Mouse (Mus musculus): Measurements from ENCODE around the gene Nfib. TPM values are rescaled to one million over a fixed set of nuclear protein-coding genes. Genes with fewer than 3 reads are reported as not detected.

The Nfib gene
- polyA plus RNA-seq, 2 experiments: 1.7 to 2.6 TPM

DNA sequence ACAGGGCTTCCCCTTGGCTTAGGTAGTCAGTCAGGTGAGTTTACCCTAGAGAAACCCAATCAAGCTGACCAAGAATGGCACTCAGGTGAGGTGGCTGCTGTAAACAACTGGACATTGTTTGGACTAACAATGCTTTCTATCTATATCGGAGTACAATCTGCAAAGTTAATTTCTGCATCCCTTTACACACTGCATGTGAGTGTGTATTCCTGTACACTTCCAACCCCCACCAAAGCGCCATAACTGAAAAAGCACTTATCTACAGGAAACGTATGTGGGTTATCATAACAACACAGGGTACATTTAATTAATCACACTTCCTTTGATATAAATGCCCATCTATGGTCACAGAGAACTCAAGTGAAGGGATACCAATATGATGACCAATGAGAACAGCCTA is 346.4 kb downstream of the Nfib start:
- Histone ChIP-seq H3K36me3 (replicated peaks; ENCODE audit: control insufficient read depth, insufficient read depth, low read depth) (no peaks in the 10 kb centered on the region), H3K4me2 (ENCODE audit: low read depth) (no peak overlapping the region), H3K27ac (no peak overlapping the region), H3K9ac (replicated peaks) (no peak overlapping the region), H3K4me1 (replicated peaks; ENCODE audit: control insufficient read depth in 2 of 2, insufficient read depth in 2 of 2, low read length in 1 of 2) (0 out of 4 replicates have a peak, but pooled peaks cover 0 to 2% of the 10 kb centered on the region in 2 experiments), H3K4me3 (ENCODE audit: insufficient read depth in 1 of 2, low read depth in 2 of 2, low read length in 2 of 2) (no peak overlapping the region), H3K27me3 (ENCODE audit: control insufficient read depth, insufficient read depth, low read length) (no peaks in the 10 kb centered on the region), H3K9me3 (ENCODE audit: control insufficient read depth, low read length) (no peaks in the 10 kb centered on the region)
- TF ChIP-seq CTCF (IDR thresholded peaks at IDR 0.05; ENCODE audit: low read depth) (no peak), EP300 (IDR thresholded peaks at IDR 0.05; ENCODE audit: low read depth) (no peak)
- WGBS (ENCODE audit: insufficient replicate concordance): 37% methylated on average over 3 of the region's 3 CpGs
- DNase-seq (ENCODE audit: low read depth in 3 of 3, low spot score in 3 of 3) (no peak), ATAC-seq (ENCODE audit: insufficient read depth) (no peak)

DNA sequence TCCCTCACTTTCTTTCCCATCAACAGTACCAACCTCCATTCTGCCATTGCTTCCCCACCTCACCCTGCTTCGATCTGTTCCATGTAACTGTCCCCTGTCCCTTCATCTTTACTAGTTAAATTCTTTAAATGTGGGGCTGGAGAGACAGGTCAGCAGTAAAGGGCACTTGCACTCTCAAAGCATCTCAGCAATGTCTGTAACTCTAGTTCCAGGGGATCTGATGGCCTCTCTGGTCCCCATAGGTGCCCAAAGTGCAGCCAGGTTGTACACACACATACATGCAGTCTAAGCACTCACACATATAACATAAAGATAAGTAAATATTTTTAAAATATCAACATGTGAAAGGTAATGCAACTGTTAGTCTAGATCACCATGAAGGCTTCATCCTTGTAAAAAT is 356.5 kb downstream of the Nfib start:
- no peak for TF ChIP-seq CTCF (IDR thresholded peaks at IDR 0.05; ENCODE audit: low read depth)
- no peak for TF ChIP-seq EP300 (IDR thresholded peaks at IDR 0.05; ENCODE audit: low read depth)
- no peaks in the 10 kb centered on the region for H3K27me3 ChIP-seq (ENCODE audit: control insufficient read depth, insufficient read depth, low read length)
- H3K9ac ChIP-seq (replicated peaks): no peak overlapping the region
- H3K4me1 ChIP-seq (replicated peaks; ENCODE audit: control insufficient read depth in 2 of 2, insufficient read depth in 2 of 2, low read length in 1 of 2): peaks cover 0 to 3% of the 10 kb centered on the region in 2 experiments; a peak in 1 of 4 replicates
- DNase-seq (ENCODE audit: low read depth in 3 of 3, low spot score in 3 of 3): no peak
- no peak overlapping the region for H3K4me2 ChIP-seq (ENCODE audit: low read depth)
- no peak overlapping the region for H3K4me3 ChIP-seq (ENCODE audit: insufficient read depth in 1 of 2, low read depth in 2 of 2, low read length in 2 of 2)
- 55% methylated on average over 1 of the region's 1 CpGs for WGBS (ENCODE audit: insufficient replicate concordance)
- H3K9me3 ChIP-seq (ENCODE audit: control insufficient read depth, low read length): no peaks in the 10 kb centered on the region
- no peak overlapping the region for H3K27ac ChIP-seq
- H3K36me3 ChIP-seq (replicated peaks; ENCODE audit: control insufficient read depth, insufficient read depth, low read depth): no peaks in the 10 kb centered on the region
- ATAC-seq (ENCODE audit: insufficient read depth): no peak

DNA sequence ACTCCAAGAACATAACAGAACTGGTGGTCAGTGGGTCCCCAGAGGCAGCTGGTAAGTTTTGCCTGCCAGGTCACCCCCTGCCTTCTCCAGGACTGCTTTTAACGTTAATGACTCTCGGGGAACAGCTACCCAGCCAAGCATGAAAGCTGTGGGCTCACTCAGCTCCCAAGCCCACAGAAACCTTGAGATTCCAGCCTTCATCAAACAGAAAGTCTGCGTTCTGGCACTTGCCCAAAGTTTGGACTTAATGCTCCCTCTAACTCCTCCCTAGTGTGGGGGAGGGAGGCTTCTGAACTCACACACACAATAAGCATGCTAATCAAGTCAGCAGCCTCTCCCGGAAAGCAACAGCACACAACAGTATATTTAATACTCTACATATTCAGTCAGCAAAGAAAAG is 360.8 kb downstream of the Nfib start:
- no peak for TF ChIP-seq CTCF (IDR thresholded peaks at IDR 0.05; ENCODE audit: low read depth)
- no peak for TF ChIP-seq EP300 (IDR thresholded peaks at IDR 0.05; ENCODE audit: low read depth)
- Histone ChIP-seq H3K4me2 (ENCODE audit: low read depth) (no peak overlapping the region), H3K4me1 (replicated peaks; ENCODE audit: control insufficient read depth in 2 of 2, insufficient read depth in 2 of 2, low read length in 1 of 2) (peaks cover 0 to 3% of the 10 kb centered on the region in 2 experiments; a peak in 1 of 4 replicates), H3K27me3 (ENCODE audit: control insufficient read depth, insufficient read depth, low read length) (no peaks in the 10 kb centered on the region), H3K9me3 (ENCODE audit: control insufficient read depth, low read length) (no peaks in the 10 kb centered on the region), H3K9ac (replicated peaks) (no peak overlapping the region), H3K36me3 (replicated peaks; ENCODE audit: control insufficient read depth, insufficient read depth, low read depth) (no peaks in the 10 kb centered on the region), H3K4me3 (ENCODE audit: insufficient read depth in 1 of 2, low read depth in 2 of 2, low read length in 2 of 2) (no peak overlapping the region), H3K27ac (no peak overlapping the region)
- DNase-seq (ENCODE audit: low read depth in 3 of 3, low spot score in 3 of 3) (peak in 1 of 3 experiments; percentile 7), ATAC-seq (ENCODE audit: insufficient read depth) (no peak)
- WGBS (ENCODE audit: insufficient replicate concordance): 46% methylated on average over 4 of the region's 4 CpGs

GRCm38 (mm10) chr4:82344224-82344623 is 361.3 kb downstream of the Nfib start:
- Histone ChIP-seq H3K4me3 (ENCODE audit: insufficient read depth in 1 of 2, low read depth in 2 of 2, low read length in 2 of 2) (no peak overlapping the region), H3K9ac (replicated peaks) (no peak overlapping the region), H3K27ac (no peak overlapping the region), H3K9me3 (ENCODE audit: control insufficient read depth, low read length) (no peaks in the 10 kb centered on the region), H3K27me3 (ENCODE audit: control insufficient read depth, insufficient read depth, low read length) (no peaks in the 10 kb centered on the region), H3K36me3 (replicated peaks; ENCODE audit: control insufficient read depth, insufficient read depth, low read depth) (no peaks in the 10 kb centered on the region), H3K4me2 (ENCODE audit: low read depth) (no peak overlapping the region), H3K4me1 (replicated peaks; ENCODE audit: control insufficient read depth in 2 of 2, insufficient read depth in 2 of 2, low read length in 1 of 2) (peaks cover 0 to 3% of the 10 kb centered on the region in 2 experiments; a peak in 1 of 4 replicates)
- ATAC-seq (ENCODE audit: insufficient read depth): no peak
- no peak for DNase-seq (ENCODE audit: low read depth in 3 of 3, low spot score in 3 of 3)
- TF ChIP-seq CTCF (IDR thresholded peaks at IDR 0.05; ENCODE audit: low read depth) (no peak), EP300 (IDR thresholded peaks at IDR 0.05; ENCODE audit: low read depth) (no peak)
- WGBS (ENCODE audit: insufficient replicate concordance): 63% methylated on average over 6 of the region's 6 CpGs

DNA sequence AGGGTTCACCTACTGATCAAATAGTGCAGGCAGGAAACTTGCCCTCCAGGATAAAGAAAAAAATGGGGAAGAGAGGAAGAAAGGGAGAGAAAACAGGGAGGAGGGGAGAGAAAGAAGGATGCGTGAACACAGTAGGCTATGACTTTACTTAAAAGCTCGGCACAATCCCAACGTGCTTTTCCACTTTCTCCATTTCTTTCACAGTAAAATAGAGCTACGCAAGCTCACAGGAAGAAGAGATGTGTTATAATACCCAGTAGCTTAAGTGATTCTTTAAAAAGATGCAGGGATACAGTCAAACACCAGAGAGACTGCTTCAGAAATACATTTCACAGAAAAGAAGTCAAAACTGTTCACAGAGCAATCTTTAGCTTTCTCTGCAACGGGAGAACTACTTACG is 366.6 kb downstream of the Nfib start:
- H3K36me3 ChIP-seq (replicated peaks; ENCODE audit: control insufficient read depth, insufficient read depth, low read depth): no peaks in the 10 kb centered on the region
- no peak for ATAC-seq (ENCODE audit: insufficient read depth)

More for the DNA sequence above, 366.6 kb downstream of the Nfib start:
- Histone ChIP-seq H3K4me2 (ENCODE audit: low read depth) (no peak overlapping the region), H3K9ac (replicated peaks) (no peak overlapping the region), H3K4me3 (ENCODE audit: insufficient read depth in 1 of 2, low read depth in 2 of 2, low read length in 2 of 2) (no peak overlapping the region), H3K9me3 (ENCODE audit: control insufficient read depth, low read length) (no peaks in the 10 kb centered on the region), H3K27me3 (ENCODE audit: control insufficient read depth, insufficient read depth, low read length) (no peaks in the 10 kb centered on the region), H3K27ac (no peak overlapping the region), H3K4me1 (replicated peaks; ENCODE audit: control insufficient read depth in 2 of 2, insufficient read depth in 2 of 2, low read length in 1 of 2) (no peaks in the 10 kb centered on the region)
- 64% methylated on average over 6 of the region's 6 CpGs for WGBS (ENCODE audit: insufficient replicate concordance)
- DNase-seq (ENCODE audit: low read depth in 3 of 3, low spot score in 3 of 3): no peak
- TF ChIP-seq EP300 (IDR thresholded peaks at IDR 0.05; ENCODE audit: low read depth): no peak
- no peak for TF ChIP-seq CTCF (IDR thresholded peaks at IDR 0.05; ENCODE audit: low read depth)

Data from liver, embryonic 14.5 days (tissue).